Mouse (Mus musculus) gastrocnemius, postnatal 14 days (tissue): Measurements from ENCODE around the gene LTO1. TPM values are rescaled to one million over a fixed set of nuclear protein-coding genes. Genes with fewer than 3 reads are reported as not detected.
"Not testable (repeated sequence)": the region's sequence is repeated elsewhere in the genome, so short reads cannot be mapped to it uniquely, and the experiment has no call there.

Experiments
- DNase-seq: peaks from one replicate; pipeline ENCODE4 v3.0.0; 2021; ENCODE audit warnings: mixed read lengths
- intact Hi-C: fragments of 180-260 bp; cut with DNase I; formaldehyde crosslinking; loops from one replicate; pipeline ENCODE4 v1.15.1; 2025; ENCODE audit warnings: low total_unique reads
- long read RNA-seq, 2 experiments: library from polyadenylated mRNA; stranded (forward); transcript quantifications; one replicate each; pipeline ENCODE4 v2.0.0; 2021
- total RNA-seq, 2 experiments: library from RNA; stranded (reverse); gene quantifications; 2 replicates each; pipeline ENCODE4 v1.2.3; 2021

The LTO1 gene
- 1 to 10 TPM; 7.6 to 8.5 TPM for total RNA-seq
- long read RNA-seq, experiment 1, transcript LTO1-201 (5 exons, 2,015 nt): major isoform, 5 of 8 reads
- long read RNA-seq, experiment 1, partial matches to known transcripts: 0 of 8 reads
- long read RNA-seq, experiment 1, other reads (novel, unspliced or antisense): 0 of 8 reads
- long read RNA-seq, experiment 2, transcript LTO1-201 (5 exons, 2,015 nt): major isoform, 5 of 10 reads
- long read RNA-seq, experiment 2, partial matches to known transcripts: 1 of 10 reads
- long read RNA-seq, experiment 2, other reads (novel, unspliced or antisense): 1 of 10 reads

- intact Hi-C loops: no loop called here
- DNase-seq: peak; percentile 90
These were observed at the start of gene LTO1 for GRCm38 (mm10) chr7:144914948-144915750. Gene LTO1 (plus strand): TSS chr7:144915100.

GRCm38 (mm10) chr7:144867161-144867560, 47.7 kb upstream of the LTO1 start:
- DNase-seq: no peak
- intact Hi-C loops: no loop called here

GRCm38 (mm10) chr7:144867602-144868001, 47.3 kb upstream of the LTO1 start:
- no peak for DNase-seq
- intact Hi-C loops: no loop called here

DNA sequence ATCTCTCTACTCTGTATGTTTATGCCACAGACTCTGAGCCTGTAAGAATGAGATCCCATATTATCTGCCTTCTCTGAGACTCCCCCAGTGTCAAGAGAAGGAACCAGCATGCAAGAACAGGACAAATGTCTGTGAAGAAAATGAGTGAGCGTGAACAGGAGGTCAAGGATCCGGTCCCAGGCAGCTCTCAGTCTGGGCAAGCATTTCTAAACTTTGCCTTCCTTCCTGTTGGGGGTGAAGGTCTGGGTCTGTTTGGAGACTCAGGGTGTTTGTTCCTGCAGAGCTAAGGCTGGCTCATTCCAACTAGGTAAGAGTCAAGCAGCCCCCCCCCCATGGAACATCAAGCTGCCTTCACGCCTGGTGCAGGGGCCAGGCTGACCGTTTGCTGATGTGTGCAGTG, 42.5 kb upstream of the LTO1 start:
- intact Hi-C loops: no loop called here
- DNase-seq: no peak

GRCm38 (mm10) chr7:144873160-144873559, 41.7 kb upstream of the LTO1 start:
- intact Hi-C loops: no loop called here

DNA sequence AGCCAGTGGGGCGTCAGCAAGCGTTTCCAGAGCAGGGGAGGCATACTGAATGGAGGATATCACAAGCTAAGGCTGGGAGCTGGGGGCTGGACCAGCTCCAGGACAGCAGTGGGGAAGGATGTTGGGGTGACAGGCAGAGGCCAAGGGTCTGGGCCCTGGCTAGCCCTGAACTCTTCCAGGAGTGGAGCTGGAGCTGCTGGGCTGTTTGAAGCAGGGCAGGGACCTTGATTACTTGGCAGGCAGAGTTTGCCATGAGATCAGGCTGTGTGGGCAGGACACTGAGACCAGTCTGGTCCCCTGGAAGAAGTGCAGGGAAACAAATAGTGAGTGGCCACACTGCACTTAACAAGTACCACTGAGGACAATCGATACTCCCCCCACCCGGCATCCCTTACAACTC, 40.7 kb upstream of the LTO1 start:
- intact Hi-C loops: no loop called here
- no peak for DNase-seq

More at GRCm38 (mm10) chr7:144873160-144873559, 41.7 kb upstream of the LTO1 start:
- no peak for DNase-seq

DNA sequence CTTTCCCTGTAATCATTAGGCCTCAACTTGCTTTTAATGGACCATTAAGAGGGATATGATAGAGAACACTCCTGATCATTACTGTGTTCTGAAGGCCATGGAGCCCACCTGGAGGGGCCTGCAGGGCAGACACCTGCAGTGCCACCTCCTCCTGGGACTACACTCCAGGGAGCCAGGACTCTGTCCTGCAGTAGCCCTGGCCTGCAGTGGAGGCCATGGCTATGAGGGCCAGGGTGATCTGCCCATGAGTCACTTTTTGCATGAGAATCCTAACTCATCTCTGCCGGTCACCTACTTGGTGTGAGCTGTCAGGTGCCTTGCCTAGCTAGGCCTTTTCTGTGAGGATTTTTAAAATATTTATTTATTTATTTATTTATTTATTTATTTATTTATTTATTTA, 36.5 kb upstream of the LTO1 start:
- DNase-seq: no peak
- intact Hi-C loops: no loop called here

GRCm38 (mm10) chr7:144883106-144883505, 31.8 kb upstream of the LTO1 start:
- intact Hi-C loops: no loop called here

GRCm38 (mm10) chr7:144887672-144888071, 27.2 kb upstream of the LTO1 start:
- intact Hi-C loops: loop anchor here (5.0 kb wide), 1 partner anchor 105 kb away; no protein-coding TSS in a partner anchor
- no peak for DNase-seq

More at GRCm38 (mm10) chr7:144883106-144883505, 31.8 kb upstream of the LTO1 start:
- DNase-seq: no peak

DNA sequence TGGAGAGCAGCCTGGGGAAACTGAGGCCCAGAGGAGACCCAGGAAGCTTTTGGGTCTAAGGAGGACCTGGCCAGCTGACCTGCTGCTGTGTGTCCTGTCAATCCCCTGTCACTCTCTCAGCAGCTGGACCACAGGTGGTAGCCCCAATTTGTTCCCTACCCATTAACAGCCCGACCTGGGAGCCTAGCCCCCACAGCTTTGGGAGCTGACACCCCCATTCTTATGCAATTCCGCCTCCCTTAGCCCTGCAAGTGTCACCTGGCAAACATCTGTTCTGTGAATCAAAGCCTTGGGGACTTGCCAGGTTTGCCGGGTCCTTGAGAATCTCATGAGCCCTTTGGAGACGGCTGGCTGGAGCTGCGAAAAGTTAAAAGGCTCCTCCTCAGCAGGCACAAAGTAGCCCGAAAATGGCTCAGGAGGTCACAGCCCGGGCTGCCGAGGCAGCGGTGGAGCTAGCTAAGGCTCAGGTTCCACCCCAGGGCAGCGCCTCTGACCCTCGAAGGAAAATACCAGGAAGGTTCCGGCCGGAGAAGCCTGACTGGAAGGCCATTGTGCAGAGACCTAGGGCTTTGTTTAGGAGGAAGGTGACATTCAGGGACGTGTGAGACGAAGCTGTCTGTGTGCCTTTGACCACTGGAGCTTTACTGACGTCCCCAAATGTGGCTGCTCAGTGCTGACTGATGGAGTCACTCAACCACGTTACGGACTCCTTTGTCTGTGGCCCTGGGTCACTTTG, 26.2 kb upstream of the LTO1 start:
- intact Hi-C loops: loop anchor here (5.0 kb wide), 1 partner anchor 106 kb away; no protein-coding TSS in a partner anchor
- DNase-seq: no peak

DNA sequence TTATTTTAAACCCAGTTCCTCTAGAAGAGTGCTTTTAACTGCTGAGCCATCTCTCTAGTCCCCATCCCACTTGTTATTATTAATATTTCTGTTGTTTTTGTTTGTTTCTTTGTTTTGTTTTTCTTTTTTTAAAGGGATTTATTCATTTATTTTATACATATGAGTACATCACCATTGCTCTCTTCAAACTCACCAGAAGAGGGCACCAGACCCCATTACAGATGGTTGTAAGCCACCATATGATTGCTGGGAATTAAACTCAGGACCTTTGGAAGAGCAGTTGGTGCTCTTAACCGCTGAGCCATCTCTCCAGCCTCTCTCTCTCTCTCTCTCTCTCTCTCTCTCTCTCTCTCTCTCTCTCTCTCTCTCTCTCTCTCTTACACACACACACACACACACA, 24.2 kb upstream of the LTO1 start:
- intact Hi-C loops: loop anchor here (5.0 kb wide), 1 partner anchor 93 kb away; no protein-coding TSS in a partner anchor
- not testable (repeated sequence) for DNase-seq

DNA sequence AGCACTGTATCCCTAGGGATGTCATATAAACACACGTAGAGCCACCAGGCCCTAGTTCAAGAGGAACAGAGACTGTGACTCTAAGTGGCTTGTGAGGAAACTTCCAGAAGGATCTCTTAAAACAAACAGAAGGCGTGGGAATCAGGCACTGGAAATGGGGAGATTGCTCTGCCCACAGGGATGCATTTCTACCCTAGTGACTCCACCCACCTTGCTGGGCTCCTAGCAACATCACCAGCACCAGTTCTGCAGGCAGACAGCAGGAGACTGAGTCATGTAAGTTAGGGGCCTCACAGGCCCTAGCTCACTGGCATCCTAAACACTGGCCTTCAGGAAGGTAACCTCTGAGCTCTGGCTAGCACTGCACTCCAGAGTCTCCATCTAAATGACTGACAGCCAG, 23.0 kb upstream of the LTO1 start:
- DNase-seq: no peak
- intact Hi-C loops: loop anchor here (5.0 kb wide), 1 partner anchor 95 kb away; no protein-coding TSS in a partner anchor

DNA sequence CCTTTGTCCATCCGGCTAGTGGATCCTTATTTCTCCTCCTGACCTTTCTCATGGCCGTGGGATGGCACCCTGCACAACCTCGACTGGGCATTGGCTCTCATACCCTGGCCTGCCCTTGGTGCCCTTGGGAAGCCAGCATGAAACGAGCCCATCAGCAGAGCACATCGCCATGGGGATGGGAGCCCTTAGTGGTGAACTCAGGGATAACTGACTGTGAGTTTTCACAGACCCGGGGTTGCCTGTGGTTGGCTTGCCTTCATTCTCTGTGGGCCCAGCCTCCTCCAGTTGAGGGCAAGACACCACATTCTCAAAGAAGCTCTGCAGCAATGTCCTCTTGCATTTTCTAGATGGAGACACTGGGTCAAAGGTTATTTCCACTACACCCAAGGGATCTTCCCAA, 22.6 kb upstream of the LTO1 start:
- intact Hi-C loops: loop anchor here (5.0 kb wide), 1 partner anchor 95 kb away; no protein-coding TSS in a partner anchor
- no peak for DNase-seq

- DNase-seq: no peak
- intact Hi-C loops: loop anchor here (2.0 to 5.0 kb wide), 2 partner anchors 47 to 97 kb away; partner anchors contain the start of gene Fgf4
These were observed 20.7 kb upstream of the LTO1 start for GRCm38 (mm10) chr7:144894191-144894590.

- DNase-seq: no peak
- intact Hi-C loops: loop anchor here (2.0 to 5.0 kb wide), 3 partner anchors 48 to 297 kb away; partner anchors contain the start of gene Fgf4
These were observed 20.2 kb upstream of the LTO1 start for GRCm38 (mm10) chr7:144894706-144895105.

DNA sequence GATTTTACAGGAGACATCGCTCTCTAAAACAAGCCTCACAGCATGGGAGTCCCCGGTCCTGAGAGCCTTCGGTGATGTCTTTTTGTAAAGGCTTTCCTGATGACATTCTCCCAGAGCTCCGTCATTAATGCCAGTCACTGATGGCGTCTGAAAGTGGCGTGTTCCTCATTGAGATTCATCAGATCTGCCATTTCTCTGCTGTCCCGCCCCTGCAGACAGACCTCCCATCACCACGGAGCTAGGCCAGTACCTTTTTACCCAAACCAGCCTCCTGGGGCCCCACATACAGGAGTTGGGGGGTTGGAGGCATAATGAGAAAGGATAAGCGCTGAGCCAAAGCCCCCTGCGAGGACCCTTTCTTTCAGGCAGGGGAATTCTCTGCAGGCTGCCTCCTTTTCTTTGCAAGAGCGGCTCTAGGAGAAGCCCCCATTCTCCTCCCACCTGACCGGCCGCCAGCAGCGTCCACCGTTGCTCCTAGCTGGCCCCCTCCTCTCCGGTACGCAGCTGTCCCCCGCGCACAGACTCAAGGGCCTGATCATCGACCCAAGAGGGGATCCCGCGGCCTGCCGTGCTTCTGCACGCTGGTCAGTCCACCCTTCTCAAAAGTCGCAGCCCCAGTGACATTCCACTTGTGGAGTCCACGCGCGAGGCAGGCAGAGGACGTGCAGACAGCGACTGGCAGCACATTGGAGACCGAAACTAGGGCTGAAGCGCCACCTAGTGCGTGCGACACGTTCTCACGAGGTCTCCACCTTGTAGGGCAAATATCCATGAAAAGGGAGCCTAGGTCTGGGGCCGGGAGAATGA, 19.4 kb upstream of the LTO1 start:
- intact Hi-C loops: loop anchor here (2.0 to 5.0 kb wide), 2 partner anchors 49 to 298 kb away; partner anchors contain the start of gene Fgf4
- DNase-seq: peak; percentile 63

DNA sequence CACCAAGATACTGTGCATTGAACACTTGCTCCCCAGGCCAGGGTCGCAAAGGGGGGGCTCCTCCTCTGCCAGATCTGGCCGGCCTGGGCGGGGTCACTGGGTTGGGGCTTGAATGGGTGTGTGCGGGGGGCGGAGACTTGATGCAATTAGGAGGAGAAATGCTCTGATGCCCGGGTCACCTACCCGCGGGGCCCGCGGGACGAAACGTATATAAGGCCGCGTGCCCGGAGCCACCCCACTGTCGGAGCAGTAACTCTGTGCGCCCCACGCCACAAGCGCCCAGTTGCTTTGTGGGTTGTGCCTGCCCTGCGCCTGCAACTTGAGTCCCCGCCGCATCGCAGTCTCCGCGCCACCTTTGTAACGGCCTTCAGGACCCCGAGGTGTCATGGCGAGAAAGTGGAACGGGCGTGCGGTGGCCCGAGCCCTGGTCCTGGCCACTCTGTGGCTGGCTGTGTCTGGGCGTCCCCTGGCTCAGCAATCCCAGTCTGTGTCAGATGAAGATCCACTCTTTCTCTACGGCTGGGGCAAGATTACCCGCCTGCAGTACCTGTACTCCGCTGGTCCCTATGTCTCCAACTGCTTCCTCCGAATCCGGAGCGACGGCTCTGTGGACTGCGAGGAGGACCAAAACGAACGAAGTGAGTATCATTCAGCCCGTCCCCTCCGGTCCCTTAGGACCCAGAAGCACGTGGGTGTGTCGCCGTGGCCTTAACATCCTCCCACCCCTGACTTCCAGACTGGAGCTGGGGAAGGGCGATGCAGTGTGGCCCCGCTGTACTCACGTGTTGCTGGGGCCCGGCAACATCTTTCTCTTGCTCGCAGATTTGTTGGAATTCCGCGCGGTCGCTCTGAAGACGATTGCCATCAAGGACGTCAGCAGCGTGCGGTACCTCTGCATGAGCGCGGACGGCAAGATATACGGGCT, 18.3 kb upstream of the LTO1 start, which contains the start of gene Fgf15:
Fgf15 (plus strand) TSS at position 238 of the 925 bp plus-strand sequence.
- DNase-seq: no peak
- intact Hi-C loops: loop anchor here (5.0 kb wide), 1 partner anchor 299 kb away; no protein-coding TSS in a partner anchor
